Mouse (Mus musculus) thymus, adult 2 months (tissue): ENCODE measurements around the gene Tmem126b.
A peak's percentile ranks its signal among the peaks of the same experiment; 100 is the strongest.

ENCODE experiments used
- CTCF ChIP-seq: fragments of 200-500 bp; IDR thresholded peaks from 2 replicates; pipeline ENCODE4 v1.5.1; 2012; ENCODE audit warnings: mild to moderate bottlenecking, control low read depth, low read length, moderate library complexity, borderline replicate concordance; ENCODE audit not compliant: control insufficient read depth, poor library complexity, insufficient read depth; ENCODE audit errors: extremely low read depth
- POLR2A ChIP-seq: fragments of 200-500 bp; IDR thresholded peaks from 2 replicates; pipeline ENCODE4 v1.6.1; 2012; ENCODE audit warnings: mild to moderate bottlenecking, low read length, control low read depth, moderate library complexity; ENCODE audit not compliant: control insufficient read depth, poor library complexity, insufficient read depth; ENCODE audit errors: extremely low read depth

- TF ChIP-seq CTCF (peak; percentile 47; the same call in 1 of the 2 replicates), POLR2A (no peak)
Measured at GRCm38 (mm10) chr7:90460930-90461329, 14.9 kb downstream of the Tmem126b start.
